Mouse (Mus musculus): ENCODE measurements around the gene Ap1b1.

- no peak for TF ChIP-seq CTCF (IDR thresholded peaks at IDR 0.05; ENCODE audit: low read depth)
- no peak for TF ChIP-seq EP300 (IDR thresholded peaks at IDR 0.05; ENCODE audit: low read depth)
These were observed 13.6 kb downstream of the Ap1b1 start for GRCm38 (mm10) chr11:5000241-5000640.

Measured in liver, embryonic 14.5 days (tissue).